Mouse (Mus musculus): ENCODE data around the gene Pdzd8. TPM values are rescaled to one million over a fixed set of nuclear protein-coding genes. Genes with fewer than 3 reads are reported as not detected.

The Pdzd8 gene
- polyA plus RNA-seq (2012; ENCODE audit: low replicate concordance): 12.3 and 18.0 TPM in 2 replicates

GRCm38 (mm10) chr19:59345658-59346283 lies at the start of gene Pdzd8:
Gene Pdzd8 (minus strand): TSS chr19:59345780.

GRCm38 (mm10) chr19:59321990-59322389 lies 23.6 kb downstream of the Pdzd8 start, which contains the start of gene Rps12-ps3:
Gene Rps12-ps3 (plus strand): TSS chr19:59322290.

GRCm38 (mm10) chr19:59260718-59261442 lies 84.7 kb downstream of the Pdzd8 start, which contains the start of gene Slc18a2:
Gene Slc18a2 (plus strand): TSS chr19:59260896.

Other genes with a start within 250 kb of the Pdzd8 start
- gene Vax1, start 175.7 kb downstream of the Pdzd8 start, polyA plus RNA-seq (2012; ENCODE audit: low replicate concordance): not detected in 2 replicates
- not detected in 2 replicates for gene Kcnk18, start 126.6 kb downstream of the Pdzd8 start, polyA plus RNA-seq (2012; ENCODE audit: low replicate concordance)
- 0.40 and 1.0 TPM in 2 replicates for gene Slc18a2, start 84.9 kb downstream of the Pdzd8 start, polyA plus RNA-seq (2012; ENCODE audit: low replicate concordance)
- 4.9 and 56.9 TPM in 2 replicates for gene Rps12-ps3, start 23.5 kb downstream of the Pdzd8 start, polyA plus RNA-seq (2012; ENCODE audit: low replicate concordance)
- gene Emx2, start 112.6 kb upstream of the Pdzd8 start, polyA plus RNA-seq (2012; ENCODE audit: low replicate concordance): not detected in 2 replicates

Data from hematopoietic multipotent progenitor cell, adult 10-12 weeks (in vitro differentiated cells).